Mouse (Mus musculus) lung, adult 2 months (tissue): ENCODE measurements at regions not wholly inside any gene's neighbourhood (a gene's known extent, or its start where the extent isn't known, plus 50 kb on each side); places are given as distances from the start of the nearest gene placed in this dataset.

ENCODE experiments used
- CTCF ChIP-seq: fragments of 200-500 bp; IDR thresholded peaks from 2 replicates; pipeline ENCODE4 v1.5.1; 2011; ENCODE audit warnings: mild to moderate bottlenecking, low read length, control low read depth; ENCODE audit not compliant: insufficient read depth
- POLR2A ChIP-seq: fragments of 200-500 bp; IDR thresholded peaks from 2 replicates; pipeline ENCODE4 v1.6.1; 2011; ENCODE audit warnings: low read depth, mild to moderate bottlenecking, control low read depth, low read length, borderline replicate concordance; ENCODE audit errors: extremely low read depth

DNA sequence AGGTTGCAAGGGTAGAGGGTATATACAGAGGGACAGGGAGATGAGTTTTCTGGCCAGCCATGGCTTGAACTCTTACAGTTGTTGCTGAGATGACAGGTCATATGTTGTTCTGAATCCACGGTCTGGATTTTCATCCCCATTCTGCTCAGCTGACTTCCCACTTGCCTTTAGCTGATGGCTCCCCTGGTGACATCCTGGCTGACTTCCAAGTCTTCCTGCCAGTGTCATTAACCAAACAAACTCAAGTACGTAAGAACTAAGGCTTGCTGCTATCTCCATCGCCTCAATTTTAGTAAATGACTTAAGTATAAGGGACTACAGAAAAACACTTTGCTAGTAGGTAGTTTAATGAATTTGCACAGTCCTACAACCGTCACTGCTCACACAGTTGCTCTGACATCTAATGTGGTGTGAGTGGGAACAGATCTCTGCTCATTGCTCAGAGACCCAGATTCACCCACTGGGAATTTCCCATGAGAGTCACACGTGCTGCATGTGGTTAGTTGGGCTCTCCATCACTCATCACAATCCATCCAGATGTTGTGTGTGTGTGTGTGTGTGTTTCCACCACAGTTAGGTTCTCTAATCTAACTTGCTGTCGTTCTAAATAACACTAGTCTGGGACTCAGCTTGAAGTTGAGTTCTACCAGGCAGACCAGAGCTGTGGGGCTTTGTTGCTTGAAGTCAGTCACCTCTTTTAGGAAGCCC lies 214.9 kb downstream of the Rybp start:
- TF ChIP-seq CTCF (no peak), POLR2A (no peak)
